Mouse (Mus musculus) stomach, postnatal 0 days (tissue): ENCODE data around the gene Mrpl52. TPM values are rescaled to one million over a fixed set of nuclear protein-coding genes. Genes with fewer than 3 reads are reported as not detected.

Experiments
- ATAC-seq: fragments of 200-750 bp; cut with Nextera tagmentation; 2 replicates; pipeline ENCODE4 v1.8.0; 2017; ENCODE audit not compliant: low FRiP score, low TSS enrichment
- DNase-seq: peaks from one replicate; pipeline ENCODE4 v3.0.0-alpha.2; 2016; ENCODE audit warnings: low spot score
- H3K27ac ChIP-seq: fragments of 300-500 bp; sonication (generic); replicated peaks from 2 replicates; pipeline ENCODE4 v1.5.1; 2014; ENCODE audit warnings: mild to moderate bottlenecking, control low read depth
- H3K27me3 ChIP-seq: fragments of 300-500 bp; sonication (generic); 2 replicates; pipeline ENCODE4 v1.6.1; 2014; ENCODE audit warnings: low read length; ENCODE audit not compliant: control insufficient read depth, insufficient read depth
- H3K36me3 ChIP-seq: fragments of 300-500 bp; sonication (generic); 2 replicates; pipeline ENCODE4 v1.6.1; 2014; ENCODE audit warnings: low read length, mixed read lengths; ENCODE audit not compliant: control insufficient read depth, insufficient read depth
- H3K4me1 ChIP-seq: fragments of 300-500 bp; sonication (generic); replicated peaks from 2 replicates; pipeline ENCODE4 v1.6.1; 2014; ENCODE audit warnings: antibody characterized with exemption; ENCODE audit not compliant: control insufficient read depth, insufficient read depth
- H3K4me2 ChIP-seq: fragments of 300-500 bp; sonication (generic); replicated peaks from 2 replicates; pipeline ENCODE4 v1.6.1; 2014; ENCODE audit warnings: low read depth, mild to moderate bottlenecking, control low read depth, moderate library complexity
- H3K4me3 ChIP-seq: fragments of 300-500 bp; sonication (generic); 2 replicates; pipeline ENCODE4 v1.5.1; 2014; ENCODE audit warnings: low read depth, low read length, control low read depth
- H3K9ac ChIP-seq: fragments of 300-500 bp; sonication (generic); 2 replicates; pipeline ENCODE4 v1.6.1; 2014; ENCODE audit warnings: mild to moderate bottlenecking, low read length, control low read depth, mixed read lengths
- H3K9me3 ChIP-seq: fragments of 300-500 bp; sonication (generic); 2 replicates; pipeline ENCODE4 v1.6.1; 2016; ENCODE audit warnings: low read length; ENCODE audit not compliant: control insufficient read depth
- CTCF ChIP-seq: IDR thresholded peaks from 2 replicates; pipeline ENCODE4 v1.5.1; 2016; ENCODE audit warnings: antibody characterized with exemption, low read depth, mild to moderate bottlenecking, moderate library complexity
- EP300 ChIP-seq: optimal IDR thresholded peaks from 2 replicates; pipeline ENCODE3; 2016; ENCODE audit warnings: antibody characterized with exemption
- WGBS: fragments of 180-500 bp; shearing (Covaris S2); extraction: QIAGEN DNeasy Blood & Tissue Kit; methylation state at CpG from one replicate; pipeline ENCODE4 v1.1.7; 2014; 5-methylcytosine and 5-hydroxymethylcytosine counted together
- polyA plus RNA-seq: library from polyadenylated mRNA; unstranded; fragments of >200 nt; fragmentation: Nextera tagmentation; extraction: Ambion mirVana; gene quantifications from 2 replicates; pipeline ENCODE4 v1.2.1, GENCODE M21; 2015

The Mrpl52 gene
- polyA plus RNA-seq, 1 experiment from 2014 or later: 339 TPM

DNA sequence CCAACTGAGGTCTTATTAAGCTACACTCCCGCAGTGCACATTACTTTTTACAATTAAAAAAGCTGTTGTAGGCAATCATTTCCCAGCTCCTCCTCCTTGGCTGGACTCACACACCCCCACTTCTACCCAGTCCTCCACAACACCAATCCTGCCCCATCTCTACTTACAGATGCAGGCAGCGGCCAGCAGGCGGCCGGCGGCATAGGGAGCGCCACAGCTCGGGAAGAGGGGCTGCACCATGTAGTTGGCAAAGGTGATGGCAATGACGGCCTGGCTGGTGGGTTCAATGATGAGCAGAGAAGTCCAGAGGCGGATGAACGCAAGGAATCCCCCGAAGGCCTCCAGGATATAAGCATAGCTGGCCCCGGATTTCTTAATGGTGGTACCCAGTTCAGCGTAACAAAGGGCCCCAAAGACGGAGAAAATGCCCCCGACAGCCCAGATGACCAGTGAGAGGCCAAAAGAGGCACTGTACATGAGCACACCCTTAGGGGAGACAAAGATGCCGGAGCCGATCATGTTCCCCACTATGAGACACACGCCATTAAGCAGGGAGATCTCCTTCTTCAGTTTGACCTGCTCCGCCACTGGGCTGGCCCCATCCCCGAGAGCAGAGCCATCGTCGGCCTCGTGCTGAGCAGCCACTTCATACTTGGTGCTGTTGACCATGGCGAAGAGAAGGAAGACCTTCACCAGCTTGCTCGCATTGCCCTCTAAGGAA, 18.2 kb upstream of the Mrpl52 start:
- H3K27ac ChIP-seq: 0 out of 2 replicates have a peak overlapping the region, but pooled peaks have one; percentile 24
- peak; percentile 39 for DNase-seq
- H3K4me2 ChIP-seq: peak overlapping the region; percentile 44; the same call in 1 of the 2 replicates
- no peaks in the 10 kb centered on the region for H3K9me3 ChIP-seq
- no peaks in the 10 kb centered on the region for H3K27me3 ChIP-seq
- H3K4me3 ChIP-seq: 0 out of 2 replicates have a peak overlapping the region, but pooled peaks have one; percentile 4
- peaks cover 7% of the 10 kb centered on the region; the same call in 1 of the 2 replicates for H3K4me1 ChIP-seq
- no peak for ATAC-seq
- no peak overlapping the region; the same call in 1 of the 2 replicates for H3K9ac ChIP-seq
- WGBS: 83% methylated on average over 25 of the region's 25 CpGs
- no peaks in the 10 kb centered on the region for H3K36me3 ChIP-seq
- no peak for TF ChIP-seq EP300
- peak; percentile 44 for TF ChIP-seq CTCF

DNA sequence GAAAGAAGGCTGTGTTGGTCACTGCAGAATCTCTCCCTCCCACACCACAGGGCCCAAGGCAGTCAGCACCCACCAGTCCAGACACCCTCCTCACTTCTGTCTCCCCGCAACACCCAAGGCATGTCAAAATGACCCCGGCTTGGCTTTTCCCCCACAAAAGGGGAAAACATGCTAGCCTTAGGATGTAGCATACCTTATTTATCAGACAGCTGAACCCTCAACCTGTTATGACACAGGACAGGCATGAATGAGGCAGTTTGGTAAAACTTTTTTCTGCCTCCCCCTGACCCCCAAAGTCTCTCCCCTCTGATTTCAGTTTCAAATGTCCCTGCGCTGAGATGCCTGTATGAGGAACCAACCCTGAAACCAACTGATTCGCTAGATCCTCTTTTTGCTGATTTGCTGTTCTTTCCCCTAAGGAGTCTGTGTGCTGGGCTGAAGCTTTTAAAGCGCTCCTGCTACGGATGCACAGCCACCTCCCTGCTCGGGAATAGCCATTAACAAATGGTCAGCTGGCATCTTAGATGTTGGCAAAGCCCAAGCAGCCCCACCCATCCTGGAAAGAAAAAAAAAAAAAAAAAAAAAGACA, 17.6 kb upstream of the Mrpl52 start:
- H3K4me2 ChIP-seq: peak overlapping the region; percentile 44
- peak overlapping the region; percentile 87 for H3K27ac ChIP-seq
- 64% methylated on average over 7 of the region's 7 CpGs for WGBS
- ATAC-seq: no peak
- no peaks in the 10 kb centered on the region for H3K36me3 ChIP-seq
- no peak overlapping the region for H3K4me3 ChIP-seq
- TF ChIP-seq CTCF (no peak), EP300 (no peak)
- DNase-seq: peak; percentile 16
- no peak overlapping the region; the same call in 1 of the 2 replicates for H3K9ac ChIP-seq
- H3K4me1 ChIP-seq: peaks cover 13% of the 10 kb centered on the region
- H3K9me3 ChIP-seq: no peaks in the 10 kb centered on the region
- no peaks in the 10 kb centered on the region for H3K27me3 ChIP-seq

DNA sequence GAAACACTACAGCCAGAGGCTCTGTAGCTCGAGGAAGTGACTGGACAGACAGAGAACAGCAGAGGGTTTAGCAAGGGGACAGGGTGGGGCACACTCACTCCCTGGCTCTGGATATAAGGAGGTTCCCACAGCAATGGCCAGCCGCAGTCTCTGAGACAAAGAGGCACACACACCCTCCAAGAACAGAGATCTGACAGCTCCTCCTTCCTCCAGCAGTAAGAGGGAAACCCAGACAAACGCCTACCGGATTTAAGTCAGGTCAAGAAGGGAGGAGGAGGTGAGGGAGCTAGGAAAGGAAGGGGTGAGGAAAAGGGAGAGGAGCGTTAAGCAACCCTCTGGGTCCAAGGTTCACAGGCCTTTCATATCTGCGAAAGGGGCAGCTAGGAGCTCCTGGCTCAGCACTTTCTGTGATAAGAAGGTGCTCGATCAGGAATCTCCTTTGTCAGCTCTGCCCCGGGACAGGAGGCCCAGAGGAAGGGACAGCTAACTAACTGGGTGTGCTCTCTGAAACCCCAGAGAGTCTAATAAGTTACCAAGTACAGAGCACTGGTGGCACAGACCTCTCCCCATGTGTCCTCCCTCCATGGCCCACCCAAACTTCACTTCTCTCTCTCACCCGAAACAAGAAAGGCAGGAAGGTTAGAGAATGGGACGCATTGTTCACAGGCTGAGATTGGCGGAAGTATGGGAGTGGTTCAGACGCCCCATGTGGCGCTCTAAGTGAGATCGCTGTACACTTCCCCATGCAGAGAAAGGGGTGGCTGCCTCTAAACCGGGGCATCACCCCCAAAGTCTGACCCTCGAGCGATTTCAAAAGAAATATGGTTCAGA, 16.5 kb upstream of the Mrpl52 start:
- H3K4me2 ChIP-seq: peak overlapping the region; percentile 44
- DNase-seq (peak; percentile 85), ATAC-seq (peak; percentile 87)
- H3K36me3 ChIP-seq: no peaks in the 10 kb centered on the region
- peak overlapping the region; percentile 23; the same call in 1 of the 2 replicates for H3K4me3 ChIP-seq
- WGBS: 25% methylated on average over 17 of the region's 17 CpGs
- no peaks in the 10 kb centered on the region for H3K9me3 ChIP-seq
- TF ChIP-seq CTCF (no peak), EP300 (no peak)
- H3K9ac ChIP-seq: 0 out of 2 replicates have a peak overlapping the region, but pooled peaks have one; percentile 38
- peaks cover 13% of the 10 kb centered on the region for H3K4me1 ChIP-seq
- peak overlapping the region; percentile 87 for H3K27ac ChIP-seq
- H3K27me3 ChIP-seq: no peaks in the 10 kb centered on the region

DNA sequence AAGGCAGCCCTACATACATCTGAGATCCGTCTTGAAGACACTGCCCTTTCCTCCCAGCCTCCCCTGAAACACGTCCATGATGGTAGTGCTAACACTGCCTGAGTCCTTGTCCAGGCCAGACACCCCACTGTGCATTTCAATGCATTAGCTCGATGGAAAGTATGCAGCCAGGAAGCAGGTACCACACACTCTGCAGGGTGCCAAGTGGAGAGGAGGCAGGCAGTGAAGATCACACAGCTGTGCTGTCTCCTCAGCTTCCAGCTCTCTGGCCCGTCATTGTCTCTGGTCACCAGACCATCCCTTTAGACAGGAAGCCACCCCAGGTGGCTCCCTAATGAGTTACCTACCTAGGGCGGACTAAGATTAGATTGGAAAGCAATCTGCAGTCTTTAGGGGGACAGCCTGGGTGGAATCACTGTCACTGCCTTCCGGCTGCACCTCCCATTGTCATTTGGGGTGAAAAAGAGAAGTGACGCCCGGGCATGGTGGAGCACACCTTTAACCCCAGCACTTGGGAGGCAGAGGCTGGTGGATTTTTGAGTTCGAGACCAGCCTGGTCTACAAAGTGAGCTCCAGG, 14.6 kb upstream of the Mrpl52 start:
- H3K4me3 ChIP-seq: no peak overlapping the region
- ATAC-seq (no peak), DNase-seq (no peak)
- WGBS: 70% methylated on average over 9 of the region's 9 CpGs
- H3K36me3 ChIP-seq: no peaks in the 10 kb centered on the region
- H3K9me3 ChIP-seq: no peaks in the 10 kb centered on the region
- no peak overlapping the region for H3K27ac ChIP-seq
- peaks cover 13% of the 10 kb centered on the region for H3K4me1 ChIP-seq
- TF ChIP-seq CTCF (no peak), EP300 (no peak)
- H3K27me3 ChIP-seq: no peaks in the 10 kb centered on the region
- no peak overlapping the region for H3K4me2 ChIP-seq
- no peak overlapping the region for H3K9ac ChIP-seq

DNA sequence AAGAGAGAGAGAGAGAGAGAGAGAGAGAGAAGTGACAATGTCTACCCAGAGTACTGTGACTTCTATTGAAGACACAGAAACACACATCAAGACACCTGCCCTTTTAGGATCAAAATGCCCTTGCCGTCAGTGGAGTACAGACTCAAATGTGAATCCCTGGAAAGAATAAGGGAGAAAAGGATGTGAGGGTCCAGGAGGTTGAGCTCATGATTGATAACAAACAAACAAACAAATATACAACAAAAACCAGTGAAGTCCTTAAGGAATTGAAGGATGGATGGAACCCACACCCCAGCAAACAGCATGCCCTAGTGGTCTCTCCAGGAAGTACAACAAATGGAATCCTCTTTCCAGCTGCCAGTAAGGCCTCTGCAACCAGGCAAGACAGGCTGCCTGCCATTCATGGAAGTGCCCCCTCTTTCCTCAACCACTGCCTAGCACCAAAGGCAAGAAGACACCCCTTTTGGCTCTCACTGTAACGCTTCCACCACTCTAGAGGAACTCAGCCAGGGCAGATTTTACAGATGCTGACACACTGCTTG, 14.0 kb upstream of the Mrpl52 start:
- no peaks in the 10 kb centered on the region for H3K36me3 ChIP-seq
- peak overlapping the region; percentile 82 for H3K27ac ChIP-seq
- H3K9me3 ChIP-seq: no peaks in the 10 kb centered on the region
- H3K4me2 ChIP-seq: peak overlapping the region; percentile 52; the same call in 1 of the 2 replicates
- no peaks in the 10 kb centered on the region for H3K27me3 ChIP-seq
- WGBS: 55% methylated on average over 2 of the region's 2 CpGs
- H3K4me1 ChIP-seq: peaks cover 13% of the 10 kb centered on the region
- H3K9ac ChIP-seq: no peak overlapping the region
- TF ChIP-seq CTCF (peak; percentile 90), EP300 (no peak)
- H3K4me3 ChIP-seq: no peak overlapping the region
- no peak for ATAC-seq
- DNase-seq: peak; percentile 57
